Mouse (Mus musculus): ENCODE measurements around the gene Gm8994. TPM values are rescaled to one million over a fixed set of nuclear protein-coding genes. Genes with fewer than 3 reads are reported as not detected.
"Not testable (repeated sequence)": the region's sequence is repeated elsewhere in the genome, so short reads cannot be mapped to it uniquely, and the experiment has no call there.

The Gm8994 gene
- not detected for total RNA-seq (2021)
- long read RNA-seq = 0 reads

GRCm38 (mm10) chr6:136327239-136327638 is at the start of gene Gm8994:
Gene Gm8994, plus strand, starts transcription at chr6:136327539.
- not testable (repeated sequence) for DNase-seq (ENCODE audit: low spot score in 2 of 2)

GRCm38 (mm10) chr6:136277685-136278084 is 49.7 kb upstream of the Gm8994 start:
- no peak for DNase-seq (ENCODE audit: low spot score in 2 of 2)

- no peak for DNase-seq (ENCODE audit: low spot score in 2 of 2)
Observed at GRCm38 (mm10) chr6:136284565-136284964, 42.8 kb upstream of the Gm8994 start.

- DNase-seq (ENCODE audit: low spot score in 2 of 2) = no peak
Observed at GRCm38 (mm10) chr6:136286180-136286579, 41.2 kb upstream of the Gm8994 start.

- no peak for DNase-seq (ENCODE audit: low spot score in 2 of 2)
Observed at GRCm38 (mm10) chr6:136286589-136286988, 40.8 kb upstream of the Gm8994 start.

- no peak for DNase-seq (ENCODE audit: low spot score in 2 of 2)
Observed at GRCm38 (mm10) chr6:136291424-136291823, 35.9 kb upstream of the Gm8994 start.

- DNase-seq (ENCODE audit: low spot score in 2 of 2) = no peak
Observed at GRCm38 (mm10) chr6:136291951-136292714, 35.2 kb upstream of the Gm8994 start.

GRCm38 (mm10) chr6:136293700-136294099 is 33.6 kb upstream of the Gm8994 start:
- no peak for DNase-seq (ENCODE audit: low spot score in 2 of 2)

- DNase-seq (ENCODE audit: low spot score in 2 of 2) = peak in 1 of 2 experiments; percentile 31
Observed at GRCm38 (mm10) chr6:136295821-136296220, 31.5 kb upstream of the Gm8994 start.

- DNase-seq (ENCODE audit: low spot score in 2 of 2) = no peak
Observed at GRCm38 (mm10) chr6:136296251-136296650, 31.1 kb upstream of the Gm8994 start.

- no peak for DNase-seq (ENCODE audit: low spot score in 2 of 2)
Observed at GRCm38 (mm10) chr6:136303514-136303913, 23.8 kb upstream of the Gm8994 start.

GRCm38 (mm10) chr6:136304369-136304988 is 22.9 kb upstream of the Gm8994 start:
- peak in 1 of 2 experiments; percentile 23 for DNase-seq (ENCODE audit: low spot score in 2 of 2)

GRCm38 (mm10) chr6:136309487-136309886 is 17.9 kb upstream of the Gm8994 start:
- DNase-seq (ENCODE audit: low spot score in 2 of 2) = no peak

- not testable (repeated sequence) for DNase-seq (ENCODE audit: low spot score in 2 of 2)
Observed at GRCm38 (mm10) chr6:136328416-136328815, 1.1 kb downstream of the Gm8994 start.

- no peak for DNase-seq (ENCODE audit: low spot score in 2 of 2)
Observed at GRCm38 (mm10) chr6:136340669-136341068, 13.3 kb downstream of the Gm8994 start.

GRCm38 (mm10) chr6:136341093-136341492 is 13.8 kb downstream of the Gm8994 start:
- DNase-seq (ENCODE audit: low spot score in 2 of 2) = no peak

GRCm38 (mm10) chr6:136343868-136344267 is 16.5 kb downstream of the Gm8994 start:
- DNase-seq (ENCODE audit: low spot score in 2 of 2) = no peak

GRCm38 (mm10) chr6:136345034-136345433 is 17.7 kb downstream of the Gm8994 start:
- DNase-seq (ENCODE audit: low spot score in 2 of 2) = no peak

GRCm38 (mm10) chr6:136345641-136346040 is 18.3 kb downstream of the Gm8994 start:
- no peak for DNase-seq (ENCODE audit: low spot score in 2 of 2)

- DNase-seq (ENCODE audit: low spot score in 2 of 2) = no peak
Observed at GRCm38 (mm10) chr6:136347053-136347452, 19.7 kb downstream of the Gm8994 start.

GRCm38 (mm10) chr6:136347631-136348030 is 20.3 kb downstream of the Gm8994 start:
- DNase-seq (ENCODE audit: low spot score in 2 of 2) = no peak

GRCm38 (mm10) chr6:136353399-136354184 is 26.3 kb downstream of the Gm8994 start:
- peak; percentile 89 to 90 for DNase-seq (ENCODE audit: low spot score in 2 of 2)
